In genomic region chr3:88177562-88178345, GRCm38 (mm10) we compare ENCODE assay signal across 8 mouse cellular contexts. TPM values are rescaled to one million over a fixed set of nuclear protein-coding genes. Genes with fewer than 3 reads are reported as not detected.
DNase-seq lines count a peak whose midpoint lies in the region; ATAC-seq lines count a peak whose summit lies in the region.

No protein-coding gene starts in this region.

- no peaks in the 10 kb centered on the region for H3K9me3 ChIP-seq in intestine, embryonic 14.5 days (ENCODE audit: control insufficient read depth, low read length)

- peak overlapping the region; percentile 46 for H3K4me2 ChIP-seq in intestine, embryonic 14.5 days (ENCODE audit: low read length)

- peak; percentile 95 to 96 for DNase-seq in adrenal gland, adult 18-20 months (ENCODE audit: low spot score in 2 of 2)
- DNase-seq in embryo, embryonic 11 days = peak; percentile 99
- DNase-seq in gastrocnemius, postnatal 25 days = peak; percentile 99
- peak; percentile 99 for DNase-seq in intestine, embryonic 14.5 days (ENCODE audit: low spot score)
- peak; percentile 100 for DNase-seq in left cerebral cortex, postnatal 14 days (ENCODE audit: low spot score in 2 of 2)
- peak; percentile 99 for DNase-seq in mesoderm, embryonic 11.5 days (ENCODE audit: low read depth, low spot score)
- DNase-seq in right cerebral cortex, postnatal 36 days (ENCODE audit: low spot score in 2 of 2) = peak; percentile 100
- peak; percentile 99 for DNase-seq in yolk sac, embryonic 10.5 days (ENCODE audit: low spot score)

- no peaks in the 10 kb centered on the region for H3K4me1 ChIP-seq in intestine, embryonic 14.5 days (replicated peaks; ENCODE audit: control insufficient read depth, insufficient read depth, low read length)

- H3K9ac ChIP-seq in intestine, embryonic 14.5 days (ENCODE audit: low read length) = peak overlapping the region; percentile 80

- H3K4me3 ChIP-seq in intestine, embryonic 14.5 days (ENCODE audit: low read depth, low read length) = peak overlapping the region; percentile 53

- H3K36me3 ChIP-seq in intestine, embryonic 14.5 days (ENCODE audit: control insufficient read depth, insufficient read depth, low read length) = peaks cover 12% of the 10 kb centered on the region

- intact Hi-C loops in left cerebral cortex, postnatal 14 days (cut with DNase I) = no loop called here

- WGBS in intestine, embryonic 14.5 days = under 1% methylated on average over 49 of the region's 49 CpGs

- H3K27ac ChIP-seq in intestine, embryonic 14.5 days (ENCODE audit: low read depth) = peak overlapping the region; percentile 98

- no peaks in the 10 kb centered on the region for H3K27me3 ChIP-seq in intestine, embryonic 14.5 days (replicated peaks; ENCODE audit: control insufficient read depth, insufficient read depth, low read length)

- peak; percentile 98 for ATAC-seq in intestine, embryonic 14.5 days (replicated peaks; ENCODE audit: low FRiP score, low TSS enrichment, low read depth)

RNA-seq across cellular contexts. Expression of gene Mef2d, which starts 35.6 kb away (rescaled TPM):
- total RNA-seq in adrenal gland, adult 18-20 months (2021) = 10 to 100 TPM; 83.3 to 90.7 TPM
- total RNA-seq in gastrocnemius, postnatal 25 days (2021) = 100 to 1,000 TPM; 156 to 164 TPM
- 23.4 and 23.8 TPM in 2 replicates for polyA plus RNA-seq in intestine, embryonic 14.5 days (2014; fragmentation: Nextera tagmentation; extraction: Ambion mirVana)
- 100 to 1,000 TPM; 196 to 201 TPM for total RNA-seq in left cerebral cortex, postnatal 14 days (2021)

Comparison
In these comparisons a context has a peak if more than half of its experiments do, and no peak if none do; other contexts are left out.
1. Peak in every context shown above with its lines: DNase-seq, ATAC-seq, H3K4me3 ChIP-seq and H3K27ac ChIP-seq.